Comparison of ENCODE assay signal across 8 mouse cellular contexts in genomic region chr1:167246976-167247375, GRCm38 (mm10). TPM values are rescaled to one million over a fixed set of nuclear protein-coding genes. Genes with fewer than 3 reads are reported as not detected.
DNase-seq lines count a peak whose midpoint lies in the region; ATAC-seq and TF ChIP-seq lines count a peak whose summit lies in the region.
"Had no signal": no experiment of that assay in that cellular context is flagged by ENCODE, and none has a peak within 500 bp of the region (broad histone marks: within the 10 kb centered on the region; RNA-seq: fewer than 3 reads in every experiment).

No protein-coding gene starts in this region.

- no peak for TF ChIP-seq POLR2A in brain, embryonic 14.5 days (IDR thresholded peaks at IDR 0.05; ENCODE audit: borderline replicate concordance, extremely low read depth, insufficient read depth, insufficient read length, poor library complexity, severe bottlenecking)

- no peak overlapping the region for H3K4me2 ChIP-seq in lung, postnatal 0 days (replicated peaks; ENCODE audit: low read depth, low read length)
- H3K4me2 ChIP-seq: neural tube, embryonic 12.5 days had no signal

- peak overlapping the region; percentile 35; the same call in 1 of the 2 replicates for H3K27ac ChIP-seq in lung, postnatal 0 days (ENCODE audit: low read length)
- H3K27ac ChIP-seq: neural tube, embryonic 12.5 days had no signal

- no peak overlapping the region for H3K9ac ChIP-seq in lung, postnatal 0 days (replicated peaks; ENCODE audit: low read depth)
- H3K9ac ChIP-seq: neural tube, embryonic 12.5 days had no signal

- ATAC-seq in lung, postnatal 0 days, result peak; percentile 56

- WGBS in lung, postnatal 0 days, result 18% methylated on average over 8 of the region's 8 CpGs

- TF ChIP-seq CTCF in brain, embryonic 14.5 days (IDR thresholded peaks at IDR 0.05; ENCODE audit: borderline replicate concordance, extremely low read depth, insufficient read depth, insufficient read length), result no peak
- TF ChIP-seq CTCF in lung, postnatal 0 days (IDR thresholded peaks at IDR 0.05), result no peak

- DNase-seq in spleen, postnatal 10 days (ENCODE audit: low spot score in 2 of 2), result peak; percentile 15 to 58
- no peak for DNase-seq in spleen, adult 12 weeks (ENCODE audit: low spot score)
- DNase-seq in brain, embryonic 14.5 days (ENCODE audit: low read depth), result peak; percentile 46
- peak; percentile 39 for DNase-seq in heart, postnatal 25 days (ENCODE audit: low spot score)
- DNase-seq in lung, postnatal 0 days (ENCODE audit: low spot score), result peak; percentile 95
- peak; percentile 54 to 76 for DNase-seq in urinary bladder, postnatal 4 days (ENCODE audit: low spot score in 2 of 2)
- DNase-seq in layer of hippocampus, adult 8-10 months (ENCODE audit: low spot score in 2 of 2), result no peak

- intact Hi-C loops in heart, postnatal 25 days (cut with DNase I), result no loop called here

- peak; percentile 93 for TF ChIP-seq EP300 in lung, postnatal 0 days (IDR thresholded peaks at IDR 0.05)

- H3K4me3 ChIP-seq in lung, postnatal 0 days (ENCODE audit: low read depth, low read length), result no peak overlapping the region
- H3K4me3 ChIP-seq: neural tube, embryonic 12.5 days had no signal

- H3K36me3 ChIP-seq in lung, postnatal 0 days (ENCODE audit: insufficient read depth, low read length), result no peaks in the 10 kb centered on the region
- H3K36me3 ChIP-seq: neural tube, embryonic 12.5 days had no signal

- H3K27me3 ChIP-seq in lung, postnatal 0 days (replicated peaks; ENCODE audit: insufficient read depth, low read length), result no peaks in the 10 kb centered on the region
- H3K27me3 ChIP-seq: neural tube, embryonic 12.5 days had no signal

- peaks cover 19% of the 10 kb centered on the region; the same call in 1 of the 2 replicates for H3K4me1 ChIP-seq in lung, postnatal 0 days (ENCODE audit: insufficient read depth, low read depth, low read length)

- H3K9me3 ChIP-seq in lung, postnatal 0 days (ENCODE audit: low read length), result no peaks in the 10 kb centered on the region
- H3K9me3 ChIP-seq: neural tube, embryonic 12.5 days had no signal

RNA-seq across cellular contexts. Expression of gene Uck2, which starts 38.1 kb away (rescaled TPM):
- 37.8 and 53.1 TPM in 2 replicates for polyA plus RNA-seq in brain, embryonic 14.5 days (2012; rRNA removed)
- total RNA-seq in heart, postnatal 25 days (2021), result 10 to 100 TPM; 54.7 to 59.7 TPM
- polyA plus RNA-seq in lung, postnatal 0 days (2015; fragmentation: Nextera tagmentation; extraction: Ambion mirVana), result 21.6 and 22.9 TPM in 2 replicates
- 10 to 100 TPM; 34.8 to 37.7 (median 36.7) TPM for total RNA-seq in layer of hippocampus, adult 8-10 months (2022)

Comparison
In these comparisons a context has a peak if more than half of its experiments do, and no peak if none do; other contexts are left out.
1. DNase-seq: peak in spleen, postnatal 10 days (2 of 2), brain, embryonic 14.5 days (single experiment), heart, postnatal 25 days (single experiment), lung, postnatal 0 days (single experiment) and urinary bladder, postnatal 4 days (2 of 2); none in spleen, adult 12 weeks (single experiment) and layer of hippocampus, adult 8-10 months (0 of 2).